Mouse (Mus musculus): Measurements from ENCODE around the gene Mpig6b. TPM values are rescaled to one million over a fixed set of nuclear protein-coding genes. Genes with fewer than 3 reads are reported as not detected.
A peak's percentile ranks its signal among the peaks of the same experiment; 100 is the strongest.

Mpig6b gene
- polyA plus RNA-seq, 1 experiment from 2014 or later: 0.71 TPM

GRCm38 (mm10) chr17:35016791-35017705, 48.9 kb downstream of the Mpig6b start:
- WGBS: 78% methylated on average over 10 of the region's 10 CpGs
- H3K36me3 ChIP-seq: peaks cover 58% of the 10 kb centered on the region

GRCm38 (mm10) chr17:35016376-35016775, 49.6 kb downstream of the Mpig6b start, which contains the start of gene Vwa7:
Gene Vwa7 (plus strand): TSS chr17:35016579.
- WGBS: 62% methylated on average over 12 of the region's 12 CpGs
- no peaks in the 10 kb centered on the region for H3K27me3 ChIP-seq
- H3K4me1 ChIP-seq: peaks cover 7% of the 10 kb centered on the region
- H3K9ac ChIP-seq: peak within 1 kb of the TSS; percentile 35; the same call in 1 of the 2 replicates
- H3K4me3 ChIP-seq: no peak within 1 kb of the TSS
- no peaks in the 10 kb centered on the region for H3K9me3 ChIP-seq
- ATAC-seq (ENCODE audit: low FRiP score, low read depth): no peak
- H3K36me3 ChIP-seq: peaks cover 65% of the 10 kb centered on the region
- H3K27ac ChIP-seq: no peak within 1 kb of the TSS
- H3K4me2 ChIP-seq (replicated peaks): no peak within 1 kb of the TSS

More at GRCm38 (mm10) chr17:35016791-35017705, 48.9 kb downstream of the Mpig6b start:
- Histone ChIP-seq H3K4me3 (no peak overlapping the region), H3K4me1 (peaks cover 12% of the 10 kb centered on the region), H3K27me3 (no peaks in the 10 kb centered on the region), H3K9me3 (no peaks in the 10 kb centered on the region), H3K27ac (no peak overlapping the region), H3K9ac (peak overlapping the region; percentile 35; the same call in 1 of the 2 replicates), H3K4me2 (replicated peaks) (no peak overlapping the region)
- ATAC-seq (ENCODE audit: low FRiP score, low read depth): no peak

- WGBS: 90% methylated on average over 16 of the region's 16 CpGs
- H3K27me3 ChIP-seq: no peaks in the 10 kb centered on the region
- no peak overlapping the region for H3K9ac ChIP-seq
- ATAC-seq (ENCODE audit: low FRiP score, low read depth): no peak
- no peak overlapping the region for H3K4me3 ChIP-seq
- no peaks in the 10 kb centered on the region for H3K9me3 ChIP-seq
- H3K36me3 ChIP-seq: peaks cover 76% of the 10 kb centered on the region
- no peak overlapping the region for H3K27ac ChIP-seq
- H3K4me2 ChIP-seq (replicated peaks): no peak overlapping the region
- no peaks in the 10 kb centered on the region; the same call in 1 of the 2 replicates for H3K4me1 ChIP-seq
Measured at GRCm38 (mm10) chr17:35015296-35015695, 50.7 kb downstream of the Mpig6b start.

- no peak overlapping the region for H3K4me3 ChIP-seq
- no peak for ATAC-seq (ENCODE audit: low FRiP score, low read depth)
- H3K4me2 ChIP-seq (replicated peaks): no peak overlapping the region
- no peaks in the 10 kb centered on the region; the same call in 1 of the 2 replicates for H3K4me1 ChIP-seq
- H3K36me3 ChIP-seq: peaks cover 95% of the 10 kb centered on the region
- no peaks in the 10 kb centered on the region for H3K27me3 ChIP-seq
- H3K9ac ChIP-seq: no peak overlapping the region
- 84% methylated on average over 6 of the region's 6 CpGs for WGBS
- H3K9me3 ChIP-seq: no peaks in the 10 kb centered on the region
- no peak overlapping the region for H3K27ac ChIP-seq
Measured at GRCm38 (mm10) chr17:35013221-35013620, 52.8 kb downstream of the Mpig6b start.

Other genes starting within 250 kb of the Mpig6b start
- gene Stk19, start 229.2 kb downstream of the Mpig6b start, polyA plus RNA-seq (2015; fragmentation: Nextera tagmentation; extraction: Ambion mirVana): 28.2 and 28.7 TPM in 2 replicates
- 62.8 and 74.3 TPM in 2 replicates for gene Dxo, start 229.2 kb downstream of the Mpig6b start, polyA plus RNA-seq (2015; fragmentation: Nextera tagmentation; extraction: Ambion mirVana)
- 54.0 and 55.2 TPM in 2 replicates for gene Skiv2l, start 216.0 kb downstream of the Mpig6b start, polyA plus RNA-seq (2015; fragmentation: Nextera tagmentation; extraction: Ambion mirVana)
- gene Nelfe, start 215.8 kb downstream of the Mpig6b start, polyA plus RNA-seq (2015; fragmentation: Nextera tagmentation; extraction: Ambion mirVana): 114 and 126 TPM in 2 replicates
- gene Cfb, start 203.7 kb downstream of the Mpig6b start, polyA plus RNA-seq (2015; fragmentation: Nextera tagmentation; extraction: Ambion mirVana): 1.9 and 2.0 TPM in 2 replicates
- gene Zbtb12, start 186.7 kb downstream of the Mpig6b start, polyA plus RNA-seq (2015; fragmentation: Nextera tagmentation; extraction: Ambion mirVana): 5.4 TPM in 2 replicates
- gene Gm20547, start 184.1 kb downstream of the Mpig6b start, polyA plus RNA-seq (2015; fragmentation: Nextera tagmentation; extraction: Ambion mirVana): not detected in 2 replicates
- 1.6 and 2.4 TPM in 2 replicates for gene C2, start 167.9 kb downstream of the Mpig6b start, polyA plus RNA-seq (2015; fragmentation: Nextera tagmentation; extraction: Ambion mirVana)
- 97.0 and 103 TPM in 2 replicates for gene Ehmt2, start 167.7 kb downstream of the Mpig6b start, polyA plus RNA-seq (2015; fragmentation: Nextera tagmentation; extraction: Ambion mirVana)
- gene Slc44a4, start 151.7 kb downstream of the Mpig6b start, polyA plus RNA-seq (2015; fragmentation: Nextera tagmentation; extraction: Ambion mirVana): 0.14 TPM in 1 of 2 replicates, not detected in the other
- 20.0 and 21.0 TPM in 2 replicates for gene Neu1, start 134.9 kb downstream of the Mpig6b start, polyA plus RNA-seq (2015; fragmentation: Nextera tagmentation; extraction: Ambion mirVana)
- 0.32 and 0.43 TPM in 2 replicates for gene Hspa1b, start 106.9 kb downstream of the Mpig6b start, polyA plus RNA-seq (2015; fragmentation: Nextera tagmentation; extraction: Ambion mirVana)
- not detected in 2 replicates for gene Gm20481, start 96.3 kb downstream of the Mpig6b start, polyA plus RNA-seq (2015; fragmentation: Nextera tagmentation; extraction: Ambion mirVana)
- gene Hspa1a, start 94.0 kb downstream of the Mpig6b start, polyA plus RNA-seq (2015; fragmentation: Nextera tagmentation; extraction: Ambion mirVana): 3.7 and 4.4 TPM in 2 replicates
- gene Hspa1l, start 93.5 kb downstream of the Mpig6b start, polyA plus RNA-seq (2015; fragmentation: Nextera tagmentation; extraction: Ambion mirVana): 0.49 and 0.81 TPM in 2 replicates
- 196 and 200 TPM in 2 replicates for gene Lsm2, start 84.3 kb downstream of the Mpig6b start, polyA plus RNA-seq (2015; fragmentation: Nextera tagmentation; extraction: Ambion mirVana)
- 102 and 110 TPM in 2 replicates for gene Vars, start 65.2 kb downstream of the Mpig6b start, polyA plus RNA-seq (2015; fragmentation: Nextera tagmentation; extraction: Ambion mirVana)
- 0.17 TPM in 2 replicates for gene Vwa7, start 49.6 kb downstream of the Mpig6b start, polyA plus RNA-seq (2015; fragmentation: Nextera tagmentation; extraction: Ambion mirVana)
- 7.2 and 8.2 TPM in 2 replicates for gene Sapcd1, start 38.2 kb downstream of the Mpig6b start, polyA plus RNA-seq (2015; fragmentation: Nextera tagmentation; extraction: Ambion mirVana)
- 2.6 and 4.6 TPM in 2 replicates for gene Msh5, start 19.4 kb downstream of the Mpig6b start, polyA plus RNA-seq (2015; fragmentation: Nextera tagmentation; extraction: Ambion mirVana)
- gene Clic1, start 16.2 kb downstream of the Mpig6b start, polyA plus RNA-seq (2015; fragmentation: Nextera tagmentation; extraction: Ambion mirVana): 247 and 266 TPM in 2 replicates
- gene Ddah2, start 7.1 kb downstream of the Mpig6b start, polyA plus RNA-seq (2015; fragmentation: Nextera tagmentation; extraction: Ambion mirVana): 423 and 428 TPM in 2 replicates
- gene Ly6g6c, start 796 bp downstream of the Mpig6b start, polyA plus RNA-seq (2015; fragmentation: Nextera tagmentation; extraction: Ambion mirVana): 0.15 TPM in 1 of 2 replicates, not detected in the other
- gene Ly6g6e, start 10.7 kb upstream of the Mpig6b start, polyA plus RNA-seq (2015; fragmentation: Nextera tagmentation; extraction: Ambion mirVana): 2.0 and 3.4 TPM in 2 replicates
- gene Ly6g6d, start 11.9 kb upstream of the Mpig6b start, polyA plus RNA-seq (2015; fragmentation: Nextera tagmentation; extraction: Ambion mirVana): 0.57 and 0.65 TPM in 2 replicates
- gene Ly6g6f, start 19.4 kb upstream of the Mpig6b start, polyA plus RNA-seq (2015; fragmentation: Nextera tagmentation; extraction: Ambion mirVana): 0.17 and 0.28 TPM in 2 replicates
- 93.1 and 94.9 TPM in 2 replicates for gene Abhd16a, start 23.1 kb upstream of the Mpig6b start, polyA plus RNA-seq (2015; fragmentation: Nextera tagmentation; extraction: Ambion mirVana)
- not detected in 2 replicates for gene Ly6g5c, start 42.1 kb upstream of the Mpig6b start, polyA plus RNA-seq (2015; fragmentation: Nextera tagmentation; extraction: Ambion mirVana)
- 0.91 and 1.1 TPM in 2 replicates for gene Ly6g5b, start 49.2 kb upstream of the Mpig6b start, polyA plus RNA-seq (2015; fragmentation: Nextera tagmentation; extraction: Ambion mirVana)
- 21.3 and 21.9 TPM in 2 replicates for gene Gpank1, start 55.3 kb upstream of the Mpig6b start, polyA plus RNA-seq (2015; fragmentation: Nextera tagmentation; extraction: Ambion mirVana)
- gene Csnk2b, start 55.9 kb upstream of the Mpig6b start, polyA plus RNA-seq (2015; fragmentation: Nextera tagmentation; extraction: Ambion mirVana): 279 and 284 TPM in 2 replicates
- 11.7 and 13.4 TPM in 2 replicates for gene D17H6S53E, start 60.2 kb upstream of the Mpig6b start, polyA plus RNA-seq (2015; fragmentation: Nextera tagmentation; extraction: Ambion mirVana)
- gene Apom, start 65.9 kb upstream of the Mpig6b start, polyA plus RNA-seq (2015; fragmentation: Nextera tagmentation; extraction: Ambion mirVana): 3.2 TPM in 1 of 2 replicates, not detected in the other
- gene Bag6, start 69.0 kb upstream of the Mpig6b start, polyA plus RNA-seq (2015; fragmentation: Nextera tagmentation; extraction: Ambion mirVana): 66.7 and 67.2 TPM in 2 replicates
- gene Prrc2a, start 98.7 kb upstream of the Mpig6b start, polyA plus RNA-seq (2015; fragmentation: Nextera tagmentation; extraction: Ambion mirVana): 217 and 227 TPM in 2 replicates
- 9.0 and 10.2 TPM in 2 replicates for gene Aif1, start 109.9 kb upstream of the Mpig6b start, polyA plus RNA-seq (2015; fragmentation: Nextera tagmentation; extraction: Ambion mirVana)
- gene Lst1, start 122.3 kb upstream of the Mpig6b start, polyA plus RNA-seq (2015; fragmentation: Nextera tagmentation; extraction: Ambion mirVana): 10.1 and 12.1 TPM in 2 replicates
- 0.99 and 1.3 TPM in 2 replicates for gene Ltb, start 128.3 kb upstream of the Mpig6b start, polyA plus RNA-seq (2015; fragmentation: Nextera tagmentation; extraction: Ambion mirVana)
- gene Tnf, start 135.8 kb upstream of the Mpig6b start, polyA plus RNA-seq (2015; fragmentation: Nextera tagmentation; extraction: Ambion mirVana): 0.27 and 0.36 TPM in 2 replicates
- not detected in 2 replicates for gene Lta, start 139.2 kb upstream of the Mpig6b start, polyA plus RNA-seq (2015; fragmentation: Nextera tagmentation; extraction: Ambion mirVana)
- 0.40 and 0.60 TPM in 2 replicates for gene Gm16181, start 154.7 kb upstream of the Mpig6b start, polyA plus RNA-seq (2015; fragmentation: Nextera tagmentation; extraction: Ambion mirVana)
- gene Atp6v1g2, start 167.5 kb upstream of the Mpig6b start, polyA plus RNA-seq (2015; fragmentation: Nextera tagmentation; extraction: Ambion mirVana): 4.2 and 5.3 TPM in 2 replicates
- 11.3 and 12.2 TPM in 2 replicates for gene Nfkbil1, start 169.6 kb upstream of the Mpig6b start, polyA plus RNA-seq (2015; fragmentation: Nextera tagmentation; extraction: Ambion mirVana)
- 552 and 562 TPM in 2 replicates for gene Ddx39b, start 175.6 kb upstream of the Mpig6b start, polyA plus RNA-seq (2015; fragmentation: Nextera tagmentation; extraction: Ambion mirVana)
- gene H2-D1, start 196.5 kb upstream of the Mpig6b start, polyA plus RNA-seq (2015; fragmentation: Nextera tagmentation; extraction: Ambion mirVana): 29.1 and 30.8 TPM in 2 replicates